Mouse (Mus musculus): ENCODE data around the gene Tenm2. TPM values are rescaled to one million over a fixed set of nuclear protein-coding genes. Genes with fewer than 3 reads are reported as not detected.

Gene Tenm2
- polyA plus RNA-seq, 1 experiment from 2014 or later: 8.1 TPM

DNA sequence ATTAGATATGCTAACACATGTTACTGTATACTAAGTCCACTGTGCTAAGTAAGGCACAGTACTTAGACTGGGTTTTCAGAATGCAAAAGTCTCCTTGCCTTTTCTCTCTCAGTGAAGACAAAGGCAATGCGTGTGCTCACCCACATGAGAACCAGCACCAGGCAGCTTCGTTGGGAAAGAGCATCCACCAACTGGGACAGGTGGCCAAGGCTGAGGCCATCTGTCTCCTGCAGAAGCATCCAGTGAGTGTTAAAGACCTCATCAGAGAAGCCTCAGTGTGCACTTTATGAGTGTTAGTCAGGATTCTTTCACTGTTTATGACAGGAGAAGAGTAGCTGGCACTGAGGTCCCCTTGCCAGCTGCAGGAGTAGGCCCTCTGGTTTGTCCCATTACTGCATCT is 669.6 kb downstream of the Tenm2 start:
- no peak overlapping the region for H3K4me3 ChIP-seq
- DNase-seq (ENCODE audit: low spot score): no peak
- H3K27me3 ChIP-seq (ENCODE audit: insufficient read depth, poor library complexity, severe bottlenecking): no peaks in the 10 kb centered on the region
- 0 out of 2 replicates have a peak, but pooled peaks cover 3% of the 10 kb centered on the region for H3K4me1 ChIP-seq (replicated peaks)
- no peak overlapping the region for H3K27ac ChIP-seq
- H3K9me3 ChIP-seq: no peaks in the 10 kb centered on the region
- 74% methylated on average over 2 of the region's 2 CpGs for WGBS
- H3K36me3 ChIP-seq: no peaks in the 10 kb centered on the region

DNA sequence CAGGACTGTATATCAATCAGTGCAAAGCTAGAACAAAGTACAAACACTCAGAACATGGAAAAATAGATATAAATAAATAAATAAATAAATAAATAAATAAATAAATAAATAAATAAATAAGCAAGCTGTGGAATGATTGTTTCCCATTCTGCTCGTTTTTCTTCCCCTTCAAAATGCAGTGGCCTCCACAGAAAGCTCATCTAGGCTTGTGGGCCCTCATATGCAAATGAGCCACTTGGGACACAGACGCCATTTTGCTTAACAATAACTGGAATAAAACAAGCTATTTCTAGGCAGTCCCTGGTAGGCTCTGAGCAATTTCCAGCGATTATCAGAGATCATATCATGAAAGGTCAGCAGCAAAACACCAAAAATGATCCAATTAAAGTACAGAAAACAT is 672.9 kb downstream of the Tenm2 start:
- DNase-seq (ENCODE audit: low spot score): no peak
- no peaks in the 10 kb centered on the region for H3K27me3 ChIP-seq (ENCODE audit: insufficient read depth, poor library complexity, severe bottlenecking)

DNA sequence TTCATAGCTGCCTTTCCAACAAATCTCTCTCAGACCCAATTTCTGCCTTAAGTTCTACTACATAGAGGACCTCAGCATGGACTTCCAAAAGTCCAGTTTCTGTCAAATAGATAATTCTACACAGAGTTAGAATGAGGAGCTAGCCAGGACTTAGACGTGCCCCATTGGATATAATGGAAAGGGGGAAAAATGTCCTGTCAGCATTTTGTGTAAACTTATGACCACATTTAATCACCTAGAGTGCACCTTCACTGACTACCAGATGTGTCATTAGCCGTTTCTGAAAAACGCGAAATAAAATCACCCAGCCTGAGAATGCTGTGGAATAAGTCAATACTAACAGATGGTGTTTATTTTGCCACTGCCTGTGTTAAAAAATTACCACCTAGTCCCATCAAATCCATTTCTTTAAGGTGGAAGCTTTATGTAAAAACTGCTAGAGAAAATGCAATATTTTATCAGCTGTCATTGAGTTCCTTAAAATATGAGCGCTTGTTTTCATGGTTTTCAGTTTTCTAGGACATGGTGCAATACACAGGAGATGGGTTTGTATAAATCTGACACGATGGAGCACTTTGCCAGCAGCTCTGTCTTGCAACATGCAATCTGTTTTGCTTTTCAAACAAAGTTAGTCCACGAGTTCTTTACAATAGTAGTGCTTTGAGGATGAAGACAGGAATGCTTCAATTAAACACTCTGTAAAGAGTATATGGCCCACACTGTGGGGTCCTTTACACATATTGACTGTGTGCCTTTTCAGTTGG is 674.8 kb downstream of the Tenm2 start:
- Histone ChIP-seq H3K9me3 (no peaks in the 10 kb centered on the region), H3K36me3 (no peaks in the 10 kb centered on the region), H3K4me3 (no peak overlapping the region), H3K4me1 (replicated peaks) (no peaks in the 10 kb centered on the region), H3K27me3 (ENCODE audit: insufficient read depth, poor library complexity, severe bottlenecking) (no peaks in the 10 kb centered on the region), H3K27ac (no peak overlapping the region)
- 87% methylated on average over 7 of the region's 7 CpGs for WGBS
- no peak for DNase-seq (ENCODE audit: low spot score)

More for the DNA sequence above, 672.9 kb downstream of the Tenm2 start:
- Histone ChIP-seq H3K4me3 (no peak overlapping the region), H3K4me1 (replicated peaks) (0 out of 2 replicates have a peak, but pooled peaks cover 3% of the 10 kb centered on the region), H3K36me3 (no peaks in the 10 kb centered on the region), H3K9me3 (no peaks in the 10 kb centered on the region), H3K27ac (no peak overlapping the region)
- WGBS: 71% methylated on average over 3 of the region's 3 CpGs

DNA sequence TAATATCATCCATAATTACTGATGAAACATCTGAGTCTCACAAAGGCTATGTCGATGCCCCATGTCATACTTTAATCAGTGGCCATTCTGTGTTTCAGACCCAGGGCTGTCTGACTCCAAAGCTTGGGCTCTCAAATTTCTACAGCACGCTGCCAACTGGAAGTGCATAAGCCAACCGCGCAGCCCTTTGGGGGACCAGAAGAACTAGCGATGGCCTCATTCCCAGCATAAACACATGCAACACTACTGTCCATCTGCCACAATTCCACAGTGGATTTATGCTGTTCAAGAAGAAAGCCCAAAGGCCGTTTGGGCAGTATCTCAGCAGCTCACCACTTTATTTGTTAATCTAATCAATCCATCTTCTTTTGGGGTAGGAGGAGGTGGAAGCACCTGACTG is 678.4 kb downstream of the Tenm2 start:
- Histone ChIP-seq H3K27me3 (ENCODE audit: insufficient read depth, poor library complexity, severe bottlenecking) (no peaks in the 10 kb centered on the region), H3K9me3 (no peaks in the 10 kb centered on the region), H3K4me1 (replicated peaks) (peaks cover 15% of the 10 kb centered on the region), H3K27ac (no peak overlapping the region), H3K4me3 (no peak overlapping the region), H3K36me3 (no peaks in the 10 kb centered on the region)
- 80% methylated on average over 6 of the region's 6 CpGs for WGBS
- DNase-seq (ENCODE audit: low spot score): no peak

DNA sequence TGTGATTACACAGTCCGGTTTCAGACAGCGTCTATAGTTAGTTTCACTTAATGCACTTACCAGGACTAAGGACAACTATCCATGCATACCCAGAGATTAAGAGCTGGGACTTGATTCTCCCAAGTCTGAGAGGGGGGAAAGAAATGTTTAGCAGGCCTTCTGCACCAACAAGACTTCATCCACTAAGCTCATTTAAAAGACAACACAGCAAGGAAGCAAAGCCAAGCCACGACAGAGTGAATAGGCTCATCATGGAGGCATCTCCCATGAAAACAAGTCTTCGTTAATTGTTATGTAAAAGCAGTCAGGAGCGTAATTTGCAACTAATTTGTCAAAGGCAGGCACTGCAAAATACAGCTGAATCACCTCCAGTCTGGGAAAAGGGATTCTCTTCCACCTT is 682.5 kb downstream of the Tenm2 start:
- no peaks in the 10 kb centered on the region for H3K36me3 ChIP-seq
- H3K9me3 ChIP-seq: no peaks in the 10 kb centered on the region
- peaks cover 39% of the 10 kb centered on the region for H3K4me1 ChIP-seq (replicated peaks)
- WGBS: 47% methylated on average over 5 of the region's 5 CpGs
- no peaks in the 10 kb centered on the region for H3K27me3 ChIP-seq (ENCODE audit: insufficient read depth, poor library complexity, severe bottlenecking)
- H3K4me3 ChIP-seq: no peak overlapping the region
- H3K27ac ChIP-seq: 0 out of 2 replicates have a peak overlapping the region, but pooled peaks have one; percentile 50
- DNase-seq (ENCODE audit: low spot score): no peak

DNA sequence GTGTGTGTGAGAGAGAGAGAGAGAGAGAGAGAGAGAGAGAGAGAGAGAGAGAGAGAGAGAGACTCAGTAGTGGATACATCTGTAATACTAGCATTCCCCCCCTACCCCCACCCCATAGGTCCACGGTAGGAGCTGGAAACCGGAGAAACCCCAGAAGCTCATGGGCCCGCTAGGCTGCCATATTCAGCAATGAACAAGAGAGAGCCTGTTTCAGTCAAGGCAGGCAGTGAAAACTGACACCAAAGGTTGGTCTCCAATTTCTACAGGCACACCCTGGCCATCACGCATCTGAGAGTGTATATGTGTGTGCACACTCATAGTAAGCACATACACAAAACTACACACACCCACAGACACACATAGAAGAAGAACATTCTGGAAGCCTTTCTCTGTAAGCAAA is 685.1 kb downstream of the Tenm2 start:
- H3K36me3 ChIP-seq: no peaks in the 10 kb centered on the region
- no peaks in the 10 kb centered on the region for H3K27me3 ChIP-seq (ENCODE audit: insufficient read depth, poor library complexity, severe bottlenecking)
- peaks cover 45% of the 10 kb centered on the region for H3K4me1 ChIP-seq (replicated peaks)
- no peaks in the 10 kb centered on the region for H3K9me3 ChIP-seq
- no peak overlapping the region for H3K4me3 ChIP-seq
- peak; percentile 18 for DNase-seq (ENCODE audit: low spot score)
- 0 out of 2 replicates have a peak overlapping the region, but pooled peaks have one; percentile 2 for H3K27ac ChIP-seq
- 57% methylated on average over 4 of the region's 4 CpGs for WGBS

DNA sequence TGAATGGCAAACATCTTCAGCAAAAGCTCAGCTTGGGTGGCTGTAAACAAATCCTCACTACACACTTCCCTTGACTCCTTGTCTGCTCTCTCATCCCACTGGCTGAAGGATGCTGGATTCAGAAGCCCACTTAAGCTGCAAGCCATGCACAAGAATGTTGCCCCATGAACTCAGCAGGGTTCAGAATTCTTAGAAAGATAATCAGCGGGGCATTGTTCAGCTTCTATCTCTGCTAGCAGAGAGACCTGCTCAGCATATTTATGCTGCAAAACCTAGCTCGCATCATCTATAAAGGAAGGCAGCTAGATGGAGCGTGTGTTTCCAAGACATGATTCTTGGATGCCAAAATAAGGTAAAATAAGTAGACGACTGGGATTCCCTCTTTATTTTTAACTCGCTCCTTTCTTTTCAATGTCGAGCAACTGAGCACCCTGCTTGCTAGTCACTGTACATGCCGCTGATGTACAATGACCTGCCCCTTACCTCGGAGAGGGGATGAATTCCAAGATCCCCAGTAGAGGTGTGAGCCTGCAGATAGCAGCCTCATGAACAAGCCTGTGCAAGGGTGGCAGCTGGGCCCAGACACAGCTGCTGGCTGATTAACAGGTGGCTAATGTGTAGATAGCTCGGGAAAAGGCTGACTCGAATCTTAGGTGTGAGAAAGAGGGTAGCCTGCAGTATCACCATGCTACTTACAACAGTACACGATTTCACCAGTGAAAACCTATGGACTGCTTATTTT is 686.2 kb downstream of the Tenm2 start:
- H3K4me1 ChIP-seq (replicated peaks): peaks cover 45% of the 10 kb centered on the region
- 72% methylated on average over 11 of the region's 11 CpGs for WGBS
- no peaks in the 10 kb centered on the region for H3K27me3 ChIP-seq (ENCODE audit: insufficient read depth, poor library complexity, severe bottlenecking)
- DNase-seq (ENCODE audit: low spot score): no peak
- no peak overlapping the region for H3K4me3 ChIP-seq
- H3K9me3 ChIP-seq: no peaks in the 10 kb centered on the region
- H3K27ac ChIP-seq: peak overlapping the region; percentile 62; the same call in 1 of the 2 replicates
- H3K36me3 ChIP-seq: no peaks in the 10 kb centered on the region

DNA sequence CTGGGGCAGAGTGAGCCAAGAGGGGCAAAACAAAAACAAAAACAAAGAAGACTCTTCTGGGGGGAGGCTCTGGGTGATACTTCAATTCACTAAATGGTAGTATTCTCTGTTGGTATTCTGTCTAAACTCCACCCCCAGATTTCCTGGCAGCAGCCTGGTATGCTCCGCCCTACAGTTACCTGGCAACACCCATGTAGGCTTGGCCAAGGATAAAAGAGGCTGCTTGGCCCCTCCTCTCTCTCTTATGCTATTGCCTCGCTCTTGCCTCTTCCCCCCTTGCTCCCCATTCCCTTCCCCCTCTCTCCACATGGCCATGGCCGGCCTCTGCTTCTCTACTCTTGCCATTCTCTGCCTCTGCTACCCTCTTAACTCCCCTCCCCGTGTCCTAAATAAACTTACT is 687.6 kb downstream of the Tenm2 start:
- H3K4me3 ChIP-seq: no peak overlapping the region
- no peaks in the 10 kb centered on the region for H3K27me3 ChIP-seq (ENCODE audit: insufficient read depth, poor library complexity, severe bottlenecking)
- H3K9me3 ChIP-seq: no peaks in the 10 kb centered on the region
- H3K36me3 ChIP-seq: no peaks in the 10 kb centered on the region
- H3K4me1 ChIP-seq (replicated peaks): peaks cover 45% of the 10 kb centered on the region
- WGBS: 69% methylated on average over 4 of the region's 4 CpGs
- H3K27ac ChIP-seq: peak overlapping the region; percentile 40
- DNase-seq (ENCODE audit: low spot score): no peak

DNA sequence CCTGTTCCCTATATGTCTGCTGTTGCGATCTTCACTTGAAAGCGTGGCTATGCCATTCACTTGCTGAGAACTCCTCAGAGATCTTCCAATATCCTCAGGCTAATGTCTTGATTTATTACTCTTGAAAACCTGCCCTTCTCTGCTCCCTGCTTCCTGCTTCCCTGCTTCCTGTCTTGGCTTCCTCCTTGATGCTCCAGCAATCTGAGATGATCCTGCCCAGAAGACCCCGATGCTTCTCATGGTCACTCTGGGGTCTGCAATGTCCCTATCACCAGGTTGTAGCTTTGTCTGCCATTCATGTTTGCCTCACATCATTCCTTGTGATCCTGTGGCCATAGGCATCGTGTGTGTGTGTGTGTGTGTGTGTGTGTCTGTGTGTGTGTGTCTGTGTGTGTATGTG is 697.6 kb downstream of the Tenm2 start:
- Histone ChIP-seq H3K4me3 (no peak overlapping the region), H3K27me3 (ENCODE audit: insufficient read depth, poor library complexity, severe bottlenecking) (no peaks in the 10 kb centered on the region), H3K9me3 (no peaks in the 10 kb centered on the region), H3K36me3 (no peaks in the 10 kb centered on the region), H3K4me1 (replicated peaks) (peaks cover 1% of the 10 kb centered on the region), H3K27ac (no peak overlapping the region)
- 92% methylated on average over 4 of the region's 4 CpGs for WGBS
- DNase-seq (ENCODE audit: low spot score): no peak

DNA sequence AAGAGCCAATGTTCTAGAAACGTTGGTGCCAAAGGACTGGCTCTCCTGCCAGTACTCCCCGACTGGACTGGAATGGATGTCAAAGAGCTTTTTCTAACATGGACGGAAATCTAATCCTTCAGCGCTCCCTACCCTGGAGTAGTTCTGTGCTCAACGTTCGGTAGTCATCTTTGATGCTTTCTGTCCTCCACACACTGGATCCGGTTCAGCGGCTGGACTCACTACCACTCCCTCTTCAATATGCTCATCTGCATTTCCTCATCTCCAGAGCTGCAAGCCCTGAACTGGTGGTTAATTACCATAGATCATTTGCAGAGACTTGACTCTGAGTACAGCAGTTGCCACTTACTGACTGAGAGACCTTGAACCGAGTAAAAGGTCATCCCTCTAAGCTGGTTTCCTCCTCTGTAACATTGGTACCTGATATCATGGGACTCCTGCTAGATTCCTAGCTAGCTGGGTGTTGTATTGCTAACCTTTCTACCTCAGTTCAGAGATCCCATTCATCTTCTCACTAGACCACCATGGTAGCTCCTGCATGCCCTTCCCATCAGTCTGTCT is 698.1 kb downstream of the Tenm2 start:
- Histone ChIP-seq H3K4me3 (no peak overlapping the region), H3K9me3 (no peaks in the 10 kb centered on the region), H3K4me1 (replicated peaks) (no peaks in the 10 kb centered on the region), H3K27ac (no peak overlapping the region), H3K27me3 (ENCODE audit: insufficient read depth, poor library complexity, severe bottlenecking) (no peaks in the 10 kb centered on the region), H3K36me3 (no peaks in the 10 kb centered on the region)
- 89% methylated on average over 9 of the region's 9 CpGs for WGBS
- no peak for DNase-seq (ENCODE audit: low spot score)

DNA sequence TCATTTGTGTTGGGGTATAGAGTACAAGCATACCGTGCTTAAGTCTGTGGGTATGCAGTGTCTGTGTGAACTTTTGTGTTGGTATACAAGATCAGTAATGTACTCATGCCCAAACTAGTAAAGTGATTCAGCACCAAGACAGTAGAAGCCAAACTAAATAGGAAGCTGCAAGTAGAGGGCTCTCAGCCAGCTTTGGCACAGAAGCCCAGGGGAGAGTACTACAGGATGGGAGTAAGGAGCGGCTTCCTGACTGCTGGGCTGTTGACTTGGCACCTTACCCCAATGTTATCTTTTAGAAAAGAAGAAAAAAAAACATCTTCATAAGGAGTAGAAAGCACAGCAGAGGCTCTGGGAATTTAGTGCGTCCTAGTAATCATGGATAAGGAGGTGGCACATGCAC is 700.2 kb downstream of the Tenm2 start:
- no peaks in the 10 kb centered on the region for H3K36me3 ChIP-seq
- no peak for DNase-seq (ENCODE audit: low spot score)
- no peaks in the 10 kb centered on the region for H3K4me1 ChIP-seq (replicated peaks)
- no peak overlapping the region for H3K4me3 ChIP-seq
- H3K27me3 ChIP-seq (ENCODE audit: insufficient read depth, poor library complexity, severe bottlenecking): no peaks in the 10 kb centered on the region
- H3K9me3 ChIP-seq: no peaks in the 10 kb centered on the region
- WGBS: 86% methylated on average over 3 of the region's 3 CpGs
- no peak overlapping the region for H3K27ac ChIP-seq

DNA sequence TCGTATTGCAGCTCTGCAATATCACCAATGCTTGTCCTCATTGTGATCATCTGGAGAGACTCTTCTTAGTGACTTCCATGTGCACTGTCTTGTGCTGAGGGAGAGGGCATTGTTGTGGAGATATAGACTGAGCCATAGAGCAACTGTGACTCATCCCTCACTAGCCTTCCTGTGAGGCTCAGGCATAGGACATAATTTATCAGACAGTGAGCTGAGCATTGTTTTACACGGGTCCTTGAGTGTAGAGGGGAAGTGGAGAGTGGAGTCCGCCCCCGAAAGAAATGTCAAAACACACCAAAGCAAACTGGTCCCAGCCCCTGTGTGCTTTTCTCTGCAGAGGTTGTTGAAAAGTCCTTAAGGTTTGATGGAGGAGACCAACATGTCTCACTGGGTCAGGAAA is 704.1 kb downstream of the Tenm2 start:
- no peak overlapping the region for H3K27ac ChIP-seq
- no peak overlapping the region for H3K4me3 ChIP-seq
- no peaks in the 10 kb centered on the region for H3K27me3 ChIP-seq (ENCODE audit: insufficient read depth, poor library complexity, severe bottlenecking)
- 91% methylated on average over 4 of the region's 4 CpGs for WGBS
- no peak for DNase-seq (ENCODE audit: low spot score)
- no peaks in the 10 kb centered on the region for H3K9me3 ChIP-seq
- no peaks in the 10 kb centered on the region for H3K4me1 ChIP-seq (replicated peaks)
- H3K36me3 ChIP-seq: no peaks in the 10 kb centered on the region

DNA sequence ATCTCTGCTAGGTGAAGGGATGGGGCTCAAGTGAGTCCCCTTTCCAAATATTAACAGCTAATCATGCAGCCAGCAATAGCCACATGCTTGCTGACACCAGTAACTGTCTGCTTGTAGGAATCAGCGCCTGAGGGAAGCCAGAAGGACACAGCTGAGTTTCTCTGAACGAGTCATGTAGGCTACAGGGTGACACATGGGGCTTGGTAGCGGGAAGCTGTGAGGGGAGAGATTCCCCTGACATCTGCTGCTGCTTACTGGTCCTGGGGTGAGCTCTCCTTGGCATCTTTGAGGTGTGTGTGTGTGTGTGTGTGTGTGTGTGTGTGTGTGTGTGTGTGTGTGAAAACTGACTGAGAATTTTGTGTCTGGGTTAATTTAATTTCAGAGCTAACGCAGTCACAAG is 708.3 kb downstream of the Tenm2 start:
- H3K9me3 ChIP-seq: no peaks in the 10 kb centered on the region
- H3K4me3 ChIP-seq: no peak overlapping the region
- H3K36me3 ChIP-seq: 0 out of 2 replicates have a peak, but pooled peaks cover 5% of the 10 kb centered on the region
- H3K4me1 ChIP-seq (replicated peaks): no peaks in the 10 kb centered on the region
- H3K27ac ChIP-seq: 0 out of 2 replicates have a peak overlapping the region, but pooled peaks have one; percentile 30
- no peak for DNase-seq (ENCODE audit: low spot score)
- WGBS: 65% methylated on average over 4 of the region's 4 CpGs
- H3K27me3 ChIP-seq (ENCODE audit: insufficient read depth, poor library complexity, severe bottlenecking): no peaks in the 10 kb centered on the region
